Mouse (Mus musculus): ENCODE data around the gene Nkx2-3. TPM values are rescaled to one million over a fixed set of nuclear protein-coding genes. Genes with fewer than 3 reads are reported as not detected.

The Nkx2-3 gene
- total RNA-seq, 2 experiments from 2014 or later, result not detected

- DNase-seq (ENCODE audit: low spot score in 2 of 2), result no peak
Measured at GRCm38 (mm10) chr19:43604492-43605120, 7.5 kb upstream of the Nkx2-3 start.

- DNase-seq (ENCODE audit: low spot score in 2 of 2), result no peak
Measured at GRCm38 (mm10) chr19:43605666-43606551, 6.2 kb upstream of the Nkx2-3 start.

DNA sequence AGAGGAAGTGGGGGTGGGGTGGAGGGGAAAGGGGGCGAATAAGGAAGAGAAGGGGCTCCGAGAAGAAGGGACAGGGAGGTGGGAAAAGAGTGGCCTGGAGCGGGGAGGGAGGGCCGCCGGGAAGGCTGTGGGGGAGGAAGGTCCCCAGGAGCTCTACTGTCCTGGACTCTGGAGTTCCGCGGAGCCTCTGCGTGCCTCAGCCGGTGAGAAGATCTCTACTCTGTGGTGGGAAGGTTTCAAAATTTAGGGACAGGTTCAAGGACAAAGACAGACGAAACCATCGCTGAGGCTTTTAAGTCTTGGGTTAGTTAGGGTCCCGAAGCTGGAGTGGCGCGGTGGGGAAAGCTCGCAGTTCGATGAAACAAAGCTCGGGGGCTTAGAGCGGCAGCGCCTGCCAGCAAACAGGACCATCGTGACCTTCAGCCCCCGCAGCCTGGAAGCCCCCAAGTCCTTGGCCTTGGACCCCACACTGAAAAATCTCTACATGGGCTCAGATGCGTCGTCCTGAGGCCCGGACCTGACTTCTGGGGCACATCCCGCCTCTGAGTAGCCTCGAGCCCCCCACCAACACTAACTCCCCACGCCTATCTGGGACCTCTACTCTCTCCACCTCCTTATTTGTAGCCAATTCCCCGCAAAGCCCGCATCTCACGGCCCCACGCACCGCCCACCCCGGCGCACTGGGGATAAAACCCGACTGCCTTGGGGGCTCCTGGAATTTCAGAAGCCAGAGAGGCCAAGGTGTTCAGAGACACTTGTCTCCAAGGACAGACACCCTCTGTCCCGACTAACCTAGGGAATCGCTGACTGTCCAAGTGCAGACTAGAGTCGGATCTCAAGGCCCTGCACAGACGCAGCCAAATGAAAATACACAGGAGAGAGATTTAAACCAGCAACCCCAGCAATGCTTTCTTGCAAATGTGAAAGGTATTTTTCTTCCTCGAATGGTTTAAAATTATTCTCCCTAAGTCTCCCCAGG lies 5.3 kb upstream of the Nkx2-3 start:
- no peak for DNase-seq (ENCODE audit: low spot score in 2 of 2)

DNA sequence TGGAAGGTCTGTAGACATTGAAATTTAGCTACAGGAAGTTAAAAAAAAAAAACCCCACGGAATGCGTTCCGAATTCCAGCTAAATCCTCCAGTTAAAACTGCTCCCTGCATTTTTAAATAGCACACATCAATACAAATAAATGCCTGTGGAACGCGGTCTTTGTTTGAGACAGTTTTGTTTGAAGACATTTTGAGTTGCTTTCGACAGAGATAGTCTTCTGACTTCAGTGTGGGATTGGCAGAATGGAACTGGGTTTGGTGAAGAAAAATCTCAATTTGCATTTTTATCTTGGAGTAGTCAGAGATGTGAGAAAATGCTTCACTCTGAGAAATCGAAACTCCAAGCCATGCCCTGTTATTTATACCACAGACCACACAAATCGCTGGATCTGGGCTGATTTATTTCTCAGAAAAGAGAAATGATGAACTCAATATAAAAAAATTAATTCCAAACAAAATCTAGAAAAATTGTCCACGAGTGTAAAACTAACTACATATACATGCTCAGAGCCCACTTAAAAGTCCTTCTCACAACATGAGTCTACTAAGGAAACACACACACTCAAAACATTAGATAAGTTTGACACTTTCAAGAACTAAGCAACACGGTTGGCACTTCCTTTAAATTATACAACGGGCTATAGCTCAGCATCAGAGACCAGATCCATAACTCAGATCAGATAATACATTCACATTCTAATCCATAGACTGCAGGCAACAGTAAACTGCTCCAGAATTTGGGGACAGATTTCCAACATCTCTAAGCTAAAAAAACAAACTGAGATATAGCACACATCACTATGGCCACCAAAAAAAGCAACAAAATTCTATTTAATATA lies 4.1 kb upstream of the Nkx2-3 start:
- no peak for DNase-seq (ENCODE audit: low spot score in 2 of 2)

- no peak for DNase-seq (ENCODE audit: low spot score in 2 of 2)
Measured at GRCm38 (mm10) chr19:43608711-43609457, 3.2 kb upstream of the Nkx2-3 start.

GRCm38 (mm10) chr19:43609458-43610330 lies 2.4 kb upstream of the Nkx2-3 start:
- no peak for DNase-seq (ENCODE audit: low spot score in 2 of 2)

DNA sequence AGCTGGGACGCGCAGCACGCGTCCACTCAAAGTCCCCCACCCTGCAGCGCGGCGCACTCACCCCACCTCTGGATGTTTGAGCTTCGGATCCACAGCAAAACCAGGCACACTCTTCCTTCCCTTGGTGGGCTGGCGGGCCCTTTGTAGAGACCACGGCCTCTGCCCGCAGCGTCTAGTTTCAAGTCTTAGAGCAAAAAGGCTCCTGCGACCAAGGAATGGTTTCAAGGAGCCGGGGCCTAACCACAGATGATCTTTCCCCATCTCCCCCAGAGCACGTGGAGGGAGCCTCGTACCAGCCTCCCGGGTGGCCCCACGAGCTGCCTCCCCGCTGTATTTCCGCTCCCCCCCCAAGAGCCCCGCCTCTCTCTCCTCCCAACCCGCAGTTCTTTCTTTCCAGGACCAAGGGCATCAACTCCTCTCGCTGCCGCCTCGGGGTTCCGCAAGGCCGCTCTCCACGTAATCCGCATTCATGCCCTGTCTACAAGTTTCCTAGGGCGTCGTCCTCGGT lies 1.7 kb upstream of the Nkx2-3 start:
- DNase-seq (ENCODE audit: low spot score in 2 of 2), result no peak

- no peak for DNase-seq (ENCODE audit: low spot score in 2 of 2)
Measured at GRCm38 (mm10) chr19:43611110-43611509, 1.0 kb upstream of the Nkx2-3 start.

DNA sequence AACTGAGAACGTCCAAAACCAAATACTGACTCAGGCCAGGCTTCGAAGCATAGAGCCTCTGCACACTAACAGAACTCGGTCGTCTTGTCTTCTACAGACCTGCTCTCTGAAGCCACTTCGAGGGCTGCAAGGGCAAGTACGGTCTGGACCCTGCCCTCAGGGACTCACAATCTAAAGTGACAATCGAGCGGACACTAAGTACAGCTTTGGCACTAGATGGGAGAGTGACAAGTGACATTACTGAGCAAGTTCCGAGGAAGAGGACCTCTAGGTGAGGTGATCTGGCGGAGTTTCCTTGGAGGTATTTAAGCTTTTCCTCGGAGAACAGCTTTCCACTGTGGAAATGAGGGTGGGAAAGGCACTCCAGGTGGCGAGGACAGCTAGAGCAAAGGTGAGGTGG lies 564 bp upstream of the Nkx2-3 start:
- DNase-seq (ENCODE audit: low spot score in 2 of 2), result no peak

GRCm38 (mm10) chr19:43612501-43612971 lies 411 bp downstream of the Nkx2-3 start:
- DNase-seq (ENCODE audit: low spot score in 2 of 2), result no peak

DNA sequence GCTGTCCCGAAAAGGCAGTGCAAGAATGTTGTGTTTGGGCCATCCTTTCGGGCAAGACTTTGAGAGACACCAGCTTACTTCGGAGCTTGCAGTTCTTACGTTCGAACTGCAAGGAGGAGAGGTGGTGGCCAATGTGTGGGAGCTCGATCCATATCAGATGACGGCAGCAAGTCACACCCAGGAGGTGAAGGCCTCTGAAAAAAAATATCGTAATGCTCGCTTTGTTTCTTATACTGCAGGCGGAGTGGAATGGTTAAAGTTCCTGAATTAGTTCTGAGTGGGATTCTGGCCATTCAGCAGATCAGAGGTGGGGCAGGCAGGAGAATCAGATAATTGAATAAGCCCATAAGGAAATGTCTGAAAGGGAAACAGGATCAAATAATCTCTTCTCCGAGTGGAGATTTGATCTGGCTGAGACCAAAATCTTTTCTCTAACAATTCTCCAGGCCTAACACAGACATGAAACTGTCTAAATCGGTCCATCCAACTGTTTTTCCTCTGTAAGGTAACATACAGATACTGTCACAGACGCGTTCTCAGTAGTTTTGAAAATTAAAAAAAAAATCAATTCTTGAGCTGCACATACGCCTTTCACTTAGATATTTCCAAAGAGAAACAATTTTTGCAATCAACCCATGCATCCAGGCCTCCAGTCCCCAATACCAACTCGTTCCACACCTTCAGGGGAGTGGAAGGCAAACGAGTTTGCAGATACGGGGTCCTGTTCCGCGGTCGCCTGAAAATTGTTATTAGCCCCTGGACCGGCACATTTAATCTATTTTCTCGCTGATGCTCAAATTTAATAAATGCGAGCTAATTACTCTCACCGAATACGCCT lies 1.4 kb downstream of the Nkx2-3 start:
- no peak for DNase-seq (ENCODE audit: low spot score in 2 of 2)

- no peak for DNase-seq (ENCODE audit: low spot score in 2 of 2)
Measured at GRCm38 (mm10) chr19:43614341-43615073, 2.4 kb downstream of the Nkx2-3 start.

- no peak for DNase-seq (ENCODE audit: low spot score in 2 of 2)
Measured at GRCm38 (mm10) chr19:43615074-43615445, 2.9 kb downstream of the Nkx2-3 start.

DNA sequence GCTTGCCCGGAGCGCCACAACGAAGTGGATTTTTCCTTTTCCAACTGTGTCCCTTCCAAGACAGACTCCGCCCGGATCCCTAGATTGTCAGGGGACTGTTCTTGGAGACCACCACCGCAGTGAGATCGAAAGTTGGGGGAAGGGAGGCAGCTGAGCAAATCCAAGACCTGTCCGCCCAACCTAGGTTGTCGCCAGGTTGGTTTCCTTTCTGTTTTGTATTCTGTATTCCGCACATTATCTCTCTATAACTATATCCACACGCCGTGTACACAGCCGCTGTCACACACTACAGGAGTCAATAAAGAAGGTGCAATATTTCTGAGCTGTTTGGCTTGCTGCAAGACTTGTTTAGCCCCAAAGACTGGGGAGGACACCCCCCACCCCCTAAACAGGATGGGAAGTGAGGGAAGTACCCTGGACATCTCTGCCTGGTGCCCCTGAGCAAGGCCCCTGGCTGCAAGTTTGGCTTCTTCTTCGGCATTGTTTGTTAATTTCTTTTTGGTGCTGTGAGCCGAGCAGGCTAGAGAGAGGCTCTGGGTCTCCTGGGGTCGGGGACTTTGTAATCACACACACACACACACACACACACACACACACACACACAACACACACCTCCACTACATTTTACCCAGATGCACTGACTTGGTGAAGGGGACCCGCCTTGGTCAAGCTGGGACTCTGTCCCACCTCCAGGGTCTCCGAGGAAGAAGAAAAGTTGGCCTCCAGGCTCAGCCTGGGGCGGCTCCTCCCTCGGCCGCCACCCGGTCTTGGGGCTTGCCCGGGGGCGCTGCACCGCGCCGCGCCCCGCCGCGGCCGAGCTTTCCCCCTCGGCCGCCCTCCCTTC lies 3.7 kb downstream of the Nkx2-3 start:
- no peak for DNase-seq (ENCODE audit: low spot score in 2 of 2)

DNA sequence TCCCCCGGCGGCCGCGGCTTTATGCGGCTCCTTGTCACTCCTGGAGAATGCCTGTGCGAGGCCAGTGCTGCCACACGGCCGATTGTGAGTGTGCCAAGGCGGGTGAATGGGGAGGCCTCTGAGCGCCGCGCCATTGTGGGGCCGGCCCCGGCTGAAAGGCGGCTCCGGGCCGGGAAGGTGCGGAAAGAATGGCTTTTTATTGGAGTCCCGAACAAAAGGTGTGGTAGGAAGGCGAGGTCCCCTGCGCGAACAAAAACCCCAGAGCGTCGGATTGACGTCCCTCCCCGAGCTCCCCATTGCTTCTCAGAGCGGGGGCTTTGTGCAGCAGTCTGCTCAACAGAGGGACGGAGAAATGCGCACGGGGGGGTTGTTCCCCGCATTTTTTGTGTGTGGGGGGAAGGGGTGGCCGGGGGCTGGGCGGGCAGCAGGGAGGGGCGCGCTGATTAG lies 4.3 kb downstream of the Nkx2-3 start:
- no peak for DNase-seq (ENCODE audit: low spot score in 2 of 2)

- no peak for DNase-seq (ENCODE audit: low spot score in 2 of 2)
Measured at GRCm38 (mm10) chr19:43616889-43617288, 4.8 kb downstream of the Nkx2-3 start.

Data from gastrocnemius, postnatal 4 days (tissue).